Mouse (Mus musculus): ENCODE measurements around the gene Ttbk1. TPM values are rescaled to one million over a fixed set of nuclear protein-coding genes. Genes with fewer than 3 reads are reported as not detected.
A peak's percentile ranks its signal among the peaks of the same experiment; 100 is the strongest.

The Ttbk1 gene
- polyA plus RNA-seq, 2 experiments: 0.06 to 0.31 TPM

- 92% methylated on average over 10 of the region's 10 CpGs for WGBS
- H3K4me1 ChIP-seq (ENCODE audit: control insufficient read depth, insufficient read depth, low read length): no peaks in the 10 kb centered on the region
- H3K9ac ChIP-seq (ENCODE audit: low read depth, low read length, severe bottlenecking): no peak overlapping the region
- H3K27me3 ChIP-seq (ENCODE audit: control insufficient read depth, insufficient read depth, low read length): peaks cover 21% of the 10 kb centered on the region
- H3K4me2 ChIP-seq (replicated peaks; ENCODE audit: low read depth, low read length, severe bottlenecking): no peak overlapping the region
- no peak overlapping the region for H3K4me3 ChIP-seq (replicated peaks; ENCODE audit: low read length)
- H3K27ac ChIP-seq (replicated peaks; ENCODE audit: low read depth, low read length): no peak overlapping the region
- no peaks in the 10 kb centered on the region for H3K36me3 ChIP-seq (ENCODE audit: control insufficient read depth, insufficient read depth, low read length)
- ATAC-seq (ENCODE audit: low FRiP score, low read depth) (no peak), DNase-seq (ENCODE audit: low spot score) (no peak)
- no peaks in the 10 kb centered on the region for H3K9me3 ChIP-seq (ENCODE audit: control insufficient read depth, low read length)
- no peak for TF ChIP-seq POLR2A (IDR thresholded peaks at IDR 0.05; ENCODE audit: borderline replicate concordance, extremely low read depth, insufficient read depth, insufficient read length)
Observed at GRCm38 (mm10) chr17:46439176-46439575, 48.3 kb downstream of the Ttbk1 start.

GRCm38 (mm10) chr17:46438298-46438873 lies 49.1 kb downstream of the Ttbk1 start, which contains the start of gene Slc22a7:
Gene Slc22a7, minus strand, starts transcription at chr17:46438457.
- Histone ChIP-seq H3K4me1 (ENCODE audit: control insufficient read depth, insufficient read depth, low read length) (no peaks in the 10 kb centered on the region), H3K36me3 (ENCODE audit: control insufficient read depth, insufficient read depth, low read length) (no peaks in the 10 kb centered on the region), H3K9me3 (ENCODE audit: control insufficient read depth, low read length) (no peaks in the 10 kb centered on the region), H3K27me3 (ENCODE audit: control insufficient read depth, insufficient read depth, low read length) (peaks cover 13% of the 10 kb centered on the region), H3K4me2 (replicated peaks; ENCODE audit: low read depth, low read length, severe bottlenecking) (no peak within 1 kb of the TSS), H3K27ac (replicated peaks; ENCODE audit: low read depth, low read length) (no peak within 1 kb of the TSS), H3K9ac (ENCODE audit: low read depth, low read length, severe bottlenecking) (no peak within 1 kb of the TSS), H3K4me3 (replicated peaks; ENCODE audit: low read length) (no peak within 1 kb of the TSS)
- DNase-seq (ENCODE audit: low spot score): no peak
- 83% methylated on average over 4 of the region's 4 CpGs for WGBS
- ATAC-seq (ENCODE audit: low FRiP score, low read depth): no peak
- no peak for TF ChIP-seq POLR2A (IDR thresholded peaks at IDR 0.05; ENCODE audit: borderline replicate concordance, extremely low read depth, insufficient read depth, insufficient read length)

- H3K4me1 ChIP-seq (ENCODE audit: control insufficient read depth, insufficient read depth, low read length): no peaks in the 10 kb centered on the region
Observed at GRCm38 (mm10) chr17:46436672-46437366, 50.7 kb downstream of the Ttbk1 start.

GRCm38 (mm10) chr17:46433627-46434026 lies 53.8 kb downstream of the Ttbk1 start:
- TF ChIP-seq POLR2A (IDR thresholded peaks at IDR 0.05; ENCODE audit: borderline replicate concordance, extremely low read depth, insufficient read depth, insufficient read length): no peak
- H3K9me3 ChIP-seq (ENCODE audit: control insufficient read depth, low read length): no peaks in the 10 kb centered on the region
- no peaks in the 10 kb centered on the region for H3K27me3 ChIP-seq (ENCODE audit: control insufficient read depth, insufficient read depth, low read length)
- H3K9ac ChIP-seq (ENCODE audit: low read depth, low read length, severe bottlenecking): no peak overlapping the region
- no peaks in the 10 kb centered on the region for H3K36me3 ChIP-seq (ENCODE audit: control insufficient read depth, insufficient read depth, low read length)
- DNase-seq (ENCODE audit: low spot score) (no peak), ATAC-seq (ENCODE audit: low FRiP score, low read depth) (no peak)
- 5% methylated on average over 16 of the region's 17 CpGs for WGBS
- H3K4me2 ChIP-seq (replicated peaks; ENCODE audit: low read depth, low read length, severe bottlenecking): peak overlapping the region; percentile 39
- H3K27ac ChIP-seq (replicated peaks; ENCODE audit: low read depth, low read length): no peak overlapping the region
- peak overlapping the region; percentile 18; the same call in 1 of the 2 replicates for H3K4me3 ChIP-seq (replicated peaks; ENCODE audit: low read length)
- no peaks in the 10 kb centered on the region for H3K4me1 ChIP-seq (ENCODE audit: control insufficient read depth, insufficient read depth, low read length)

More at GRCm38 (mm10) chr17:46436672-46437366, 50.7 kb downstream of the Ttbk1 start:
- WGBS: 21% methylated on average over 22 of the region's 23 CpGs
- Histone ChIP-seq H3K36me3 (ENCODE audit: control insufficient read depth, insufficient read depth, low read length) (no peaks in the 10 kb centered on the region), H3K9ac (ENCODE audit: low read depth, low read length, severe bottlenecking) (no peak overlapping the region), H3K9me3 (ENCODE audit: control insufficient read depth, low read length) (no peaks in the 10 kb centered on the region), H3K27ac (replicated peaks; ENCODE audit: low read depth, low read length) (no peak overlapping the region), H3K4me3 (replicated peaks; ENCODE audit: low read length) (no peak overlapping the region), H3K4me2 (replicated peaks; ENCODE audit: low read depth, low read length, severe bottlenecking) (no peak overlapping the region), H3K27me3 (ENCODE audit: control insufficient read depth, insufficient read depth, low read length) (no peaks in the 10 kb centered on the region)
- ATAC-seq (ENCODE audit: low FRiP score, low read depth) (peak; percentile 57; the same call in 1 of the 2 replicates), DNase-seq (ENCODE audit: low spot score) (peak; percentile 36)
- no peak for TF ChIP-seq POLR2A (IDR thresholded peaks at IDR 0.05; ENCODE audit: borderline replicate concordance, extremely low read depth, insufficient read depth, insufficient read length)

- Histone ChIP-seq H3K27me3 (ENCODE audit: control insufficient read depth, insufficient read depth, low read length) (no peaks in the 10 kb centered on the region), H3K27ac (replicated peaks; ENCODE audit: low read depth, low read length) (no peak within 1 kb of the TSS)
- no peak for DNase-seq (ENCODE audit: low spot score)
Observed at GRCm38 (mm10) chr17:46428761-46429414, 58.6 kb downstream of the Ttbk1 start, which contains the start of gene Crip3. Gene Crip3, plus strand, starts transcription at chr17:46428926.

More at GRCm38 (mm10) chr17:46428761-46429414, 58.6 kb downstream of the Ttbk1 start, which contains the start of gene Crip3:
- no peaks in the 10 kb centered on the region for H3K36me3 ChIP-seq (ENCODE audit: control insufficient read depth, insufficient read depth, low read length)
- 12% methylated on average over 17 of the region's 18 CpGs for WGBS
- no peak within 1 kb of the TSS for H3K9ac ChIP-seq (ENCODE audit: low read depth, low read length, severe bottlenecking)
- ATAC-seq (ENCODE audit: low FRiP score, low read depth): no peak
- no peak within 1 kb of the TSS; the same call in 1 of the 2 replicates for H3K4me3 ChIP-seq (replicated peaks; ENCODE audit: low read length)
- TF ChIP-seq POLR2A (IDR thresholded peaks at IDR 0.05; ENCODE audit: borderline replicate concordance, extremely low read depth, insufficient read depth, insufficient read length): no peak
- peak within 1 kb of the TSS; percentile 43 for H3K4me2 ChIP-seq (replicated peaks; ENCODE audit: low read depth, low read length, severe bottlenecking)
- H3K9me3 ChIP-seq (ENCODE audit: control insufficient read depth, low read length): no peaks in the 10 kb centered on the region
- H3K4me1 ChIP-seq (ENCODE audit: control insufficient read depth, insufficient read depth, low read length): no peaks in the 10 kb centered on the region

Measured in limb, embryonic 14.5 days (tissue).